Mouse (Mus musculus): ENCODE results near the gene Dctn1. TPM values are rescaled to one million over a fixed set of nuclear protein-coding genes. Genes with fewer than 3 reads are reported as not detected.

Dctn1 gene
- polyA plus RNA-seq, 1 experiment from 2014 or later = 78.1 TPM

GRCm38 (mm10) chr6:83197345-83198004 lies 31.8 kb downstream of the Dctn1 start:
- H3K4me3 ChIP-seq (ENCODE audit: low read length) = no peak overlapping the region
- ATAC-seq (replicated peaks; ENCODE audit: extremely low read depth, insufficient read depth, low FRiP score) = peak; percentile 49
- H3K9me3 ChIP-seq (replicated peaks; ENCODE audit: control insufficient read depth, low read length) = no peaks in the 10 kb centered on the region
- no peak overlapping the region for H3K9ac ChIP-seq (ENCODE audit: low read length)
- H3K27ac ChIP-seq (ENCODE audit: low read length) = peak overlapping the region; percentile 29; the same call in 1 of the 2 replicates
- H3K27me3 ChIP-seq (ENCODE audit: control insufficient read depth, insufficient read depth, low read length) = no peaks in the 10 kb centered on the region
- WGBS = 44% methylated on average over 15 of the region's 15 CpGs
- peaks cover 10% of the 10 kb centered on the region for H3K4me1 ChIP-seq (ENCODE audit: control insufficient read depth, insufficient read depth, low read length)
- H3K4me2 ChIP-seq (ENCODE audit: low read depth, low read length) = no peak overlapping the region
- peaks cover 67% of the 10 kb centered on the region for H3K36me3 ChIP-seq (ENCODE audit: control insufficient read depth, insufficient read depth)

GRCm38 (mm10) chr6:83203320-83203719 lies 37.6 kb downstream of the Dctn1 start:
- H3K4me3 ChIP-seq (ENCODE audit: low read length) = no peak overlapping the region
- no peak for ATAC-seq (replicated peaks; ENCODE audit: extremely low read depth, insufficient read depth, low FRiP score)
- H3K4me1 ChIP-seq (ENCODE audit: control insufficient read depth, insufficient read depth, low read length) = peaks cover 2% of the 10 kb centered on the region; the same call in 1 of the 2 replicates
- 76% methylated on average over 4 of the region's 4 CpGs for WGBS
- no peaks in the 10 kb centered on the region for H3K9me3 ChIP-seq (replicated peaks; ENCODE audit: control insufficient read depth, low read length)
- H3K27ac ChIP-seq (ENCODE audit: low read length) = no peak overlapping the region
- H3K36me3 ChIP-seq (ENCODE audit: control insufficient read depth, insufficient read depth) = peaks cover 21% of the 10 kb centered on the region
- H3K27me3 ChIP-seq (ENCODE audit: control insufficient read depth, insufficient read depth, low read length) = no peaks in the 10 kb centered on the region
- no peak overlapping the region for H3K9ac ChIP-seq (ENCODE audit: low read length)
- H3K4me2 ChIP-seq (ENCODE audit: low read depth, low read length) = no peak overlapping the region

DNA sequence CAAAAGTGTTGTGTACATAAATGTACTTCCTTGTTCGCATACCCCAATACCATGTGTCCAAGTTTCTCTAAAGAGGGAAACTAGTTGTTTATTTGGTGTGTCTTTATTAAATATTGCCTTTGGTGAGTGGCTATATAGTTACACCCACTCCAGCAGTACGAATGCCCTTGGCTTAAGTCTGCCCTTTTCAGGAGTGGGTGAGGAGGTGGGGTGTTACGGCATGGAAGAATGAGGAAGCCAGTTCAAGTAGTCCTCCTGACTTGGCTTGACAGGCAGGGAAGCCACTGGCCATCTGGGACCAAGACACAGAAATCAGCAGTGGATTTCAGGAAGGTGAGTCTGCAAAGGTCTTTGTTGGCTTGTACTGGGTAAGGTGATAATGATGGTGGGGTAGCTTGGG lies 40.1 kb downstream of the Dctn1 start:
- H3K27ac ChIP-seq (ENCODE audit: low read length) = no peak overlapping the region
- H3K4me2 ChIP-seq (ENCODE audit: low read depth, low read length) = no peak overlapping the region
- 88% methylated on average over 3 of the region's 3 CpGs for WGBS
- H3K9ac ChIP-seq (ENCODE audit: low read length) = no peak overlapping the region
- H3K4me1 ChIP-seq (ENCODE audit: control insufficient read depth, insufficient read depth, low read length) = peaks cover 6% of the 10 kb centered on the region; the same call in 1 of the 2 replicates
- no peak overlapping the region for H3K4me3 ChIP-seq (ENCODE audit: low read length)
- ATAC-seq (replicated peaks; ENCODE audit: extremely low read depth, insufficient read depth, low FRiP score) = no peak
- H3K9me3 ChIP-seq (replicated peaks; ENCODE audit: control insufficient read depth, low read length) = no peaks in the 10 kb centered on the region
- H3K36me3 ChIP-seq (ENCODE audit: control insufficient read depth, insufficient read depth) = 0 out of 2 replicates have a peak, but pooled peaks cover 3% of the 10 kb centered on the region
- H3K27me3 ChIP-seq (ENCODE audit: control insufficient read depth, insufficient read depth, low read length) = no peaks in the 10 kb centered on the region

- Histone ChIP-seq H3K36me3 (ENCODE audit: control insufficient read depth, insufficient read depth) (no peaks in the 10 kb centered on the region), H3K4me1 (ENCODE audit: control insufficient read depth, insufficient read depth, low read length) (peaks cover 6% of the 10 kb centered on the region; the same call in 1 of the 2 replicates), H3K9ac (ENCODE audit: low read length) (no peak overlapping the region), H3K4me3 (ENCODE audit: low read length) (no peak overlapping the region), H3K27me3 (ENCODE audit: control insufficient read depth, insufficient read depth, low read length) (no peaks in the 10 kb centered on the region), H3K4me2 (ENCODE audit: low read depth, low read length) (no peak overlapping the region), H3K9me3 (replicated peaks; ENCODE audit: control insufficient read depth, low read length) (no peaks in the 10 kb centered on the region), H3K27ac (ENCODE audit: low read length) (no peak overlapping the region)
- no peak for ATAC-seq (replicated peaks; ENCODE audit: extremely low read depth, insufficient read depth, low FRiP score)
- 63% methylated on average over 11 of the region's 11 CpGs for WGBS
Observed at GRCm38 (mm10) chr6:83206321-83206720, 40.6 kb downstream of the Dctn1 start.

GRCm38 (mm10) chr6:83207361-83208049 lies 41.8 kb downstream of the Dctn1 start:
- no peaks in the 10 kb centered on the region for H3K9me3 ChIP-seq (replicated peaks; ENCODE audit: control insufficient read depth, low read length)
- peaks cover 6% of the 10 kb centered on the region; the same call in 1 of the 2 replicates for H3K4me1 ChIP-seq (ENCODE audit: control insufficient read depth, insufficient read depth, low read length)
- WGBS = 57% methylated on average over 9 of the region's 9 CpGs

DNA sequence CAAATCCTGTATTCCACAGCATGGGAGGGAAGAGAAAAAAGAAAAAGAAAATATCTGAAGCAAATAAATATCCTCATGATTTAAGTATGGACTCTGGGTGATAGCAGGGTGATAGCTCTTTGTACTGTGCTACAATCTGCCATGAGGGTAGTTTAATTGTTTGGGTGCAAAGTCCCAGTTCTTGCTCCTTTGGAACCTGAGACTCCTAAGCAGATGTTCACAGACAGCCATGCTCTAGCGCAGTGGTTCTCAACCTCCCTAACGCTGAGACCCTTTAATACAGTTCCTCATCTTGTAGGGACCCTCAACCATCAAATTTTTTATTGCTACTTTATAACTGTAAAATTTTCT lies 42.3 kb downstream of the Dctn1 start:
- Histone ChIP-seq H3K9me3 (replicated peaks; ENCODE audit: control insufficient read depth, low read length) (no peaks in the 10 kb centered on the region), H3K27me3 (ENCODE audit: control insufficient read depth, insufficient read depth, low read length) (no peaks in the 10 kb centered on the region), H3K4me2 (ENCODE audit: low read depth, low read length) (no peak overlapping the region), H3K36me3 (ENCODE audit: control insufficient read depth, insufficient read depth) (no peaks in the 10 kb centered on the region), H3K9ac (ENCODE audit: low read length) (no peak overlapping the region), H3K4me1 (ENCODE audit: control insufficient read depth, insufficient read depth, low read length) (peaks cover 6% of the 10 kb centered on the region; the same call in 1 of the 2 replicates), H3K27ac (ENCODE audit: low read length) (no peak overlapping the region), H3K4me3 (ENCODE audit: low read length) (no peak overlapping the region)
- 88% methylated on average over 2 of the region's 2 CpGs for WGBS
- no peak for ATAC-seq (replicated peaks; ENCODE audit: extremely low read depth, insufficient read depth, low FRiP score)

More at GRCm38 (mm10) chr6:83207361-83208049, 41.8 kb downstream of the Dctn1 start:
- H3K9ac ChIP-seq (ENCODE audit: low read length) = no peak overlapping the region
- ATAC-seq (replicated peaks; ENCODE audit: extremely low read depth, insufficient read depth, low FRiP score) = no peak
- no peak overlapping the region for H3K4me2 ChIP-seq (ENCODE audit: low read depth, low read length)
- no peak overlapping the region for H3K4me3 ChIP-seq (ENCODE audit: low read length)
- no peaks in the 10 kb centered on the region for H3K36me3 ChIP-seq (ENCODE audit: control insufficient read depth, insufficient read depth)
- H3K27me3 ChIP-seq (ENCODE audit: control insufficient read depth, insufficient read depth, low read length) = no peaks in the 10 kb centered on the region
- no peak overlapping the region for H3K27ac ChIP-seq (ENCODE audit: low read length)

DNA sequence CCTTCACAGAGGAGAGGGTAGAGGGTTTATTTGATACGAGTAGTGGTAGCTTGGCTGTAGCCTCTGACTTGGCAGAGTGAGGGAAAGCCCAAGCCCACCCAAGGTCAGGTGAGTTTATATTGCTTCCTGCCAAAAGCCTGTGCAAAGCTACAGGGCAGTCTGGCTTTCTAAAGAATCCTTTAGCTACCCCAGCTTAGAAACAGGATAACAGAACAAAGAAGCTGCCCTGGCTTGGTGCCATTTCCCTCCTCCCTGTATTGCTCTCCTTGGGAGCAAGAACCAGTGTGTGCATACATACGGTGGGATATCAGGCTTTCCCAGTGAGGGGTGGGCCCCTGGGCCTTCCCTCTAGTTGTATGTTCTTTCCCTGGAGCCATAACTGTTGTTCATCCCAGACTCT lies 44.8 kb downstream of the Dctn1 start:
- Histone ChIP-seq H3K27me3 (ENCODE audit: control insufficient read depth, insufficient read depth, low read length) (no peaks in the 10 kb centered on the region), H3K27ac (ENCODE audit: low read length) (no peak overlapping the region), H3K9me3 (replicated peaks; ENCODE audit: control insufficient read depth, low read length) (no peaks in the 10 kb centered on the region), H3K4me3 (ENCODE audit: low read length) (no peak overlapping the region), H3K9ac (ENCODE audit: low read length) (no peak overlapping the region), H3K4me1 (ENCODE audit: control insufficient read depth, insufficient read depth, low read length) (peaks cover 8% of the 10 kb centered on the region), H3K36me3 (ENCODE audit: control insufficient read depth, insufficient read depth) (no peaks in the 10 kb centered on the region), H3K4me2 (ENCODE audit: low read depth, low read length) (no peak overlapping the region)
- 29% methylated on average over 2 of the region's 2 CpGs for WGBS
- no peak for ATAC-seq (replicated peaks; ENCODE audit: extremely low read depth, insufficient read depth, low FRiP score)

DNA sequence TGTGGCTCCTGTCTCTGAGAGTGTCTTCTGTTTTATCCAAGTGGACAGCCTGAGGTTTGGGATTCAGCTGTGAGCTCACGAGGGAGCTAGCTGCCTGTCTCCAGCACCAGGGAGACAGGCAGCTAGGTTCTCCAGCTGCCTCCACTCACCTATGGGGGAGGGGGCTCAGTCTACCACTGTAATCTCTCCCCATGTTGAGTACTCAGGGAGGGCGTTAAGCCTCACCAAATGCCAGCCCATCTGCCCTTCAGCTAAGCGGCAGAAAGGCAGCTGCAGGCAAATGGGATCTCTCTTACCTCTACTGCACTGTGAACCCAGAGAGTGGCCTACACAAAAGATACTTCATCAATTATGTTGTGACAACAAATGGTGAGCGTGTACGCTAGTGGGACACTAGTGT lies 45.8 kb downstream of the Dctn1 start:
- peaks cover 8% of the 10 kb centered on the region for H3K4me1 ChIP-seq (ENCODE audit: control insufficient read depth, insufficient read depth, low read length)

GRCm38 (mm10) chr6:83215002-83215666 lies 49.4 kb downstream of the Dctn1 start:
- no peaks in the 10 kb centered on the region for H3K27me3 ChIP-seq (ENCODE audit: control insufficient read depth, insufficient read depth, low read length)
- no peak; the same call in 1 of the 2 replicates for ATAC-seq (replicated peaks; ENCODE audit: extremely low read depth, insufficient read depth, low FRiP score)
- H3K4me3 ChIP-seq (ENCODE audit: low read length) = no peak overlapping the region
- H3K9ac ChIP-seq (ENCODE audit: low read length) = peak overlapping the region; percentile 34; the same call in 1 of the 2 replicates
- WGBS = 9% methylated on average over 7 of the region's 7 CpGs
- no peak overlapping the region for H3K4me2 ChIP-seq (ENCODE audit: low read depth, low read length)
- peaks cover 6% of the 10 kb centered on the region for H3K4me1 ChIP-seq (ENCODE audit: control insufficient read depth, insufficient read depth, low read length)
- no peaks in the 10 kb centered on the region for H3K9me3 ChIP-seq (replicated peaks; ENCODE audit: control insufficient read depth, low read length)
- H3K27ac ChIP-seq (ENCODE audit: low read length) = no peak overlapping the region
- no peaks in the 10 kb centered on the region for H3K36me3 ChIP-seq (ENCODE audit: control insufficient read depth, insufficient read depth)

More for the DNA sequence above, 45.8 kb downstream of the Dctn1 start:
- no peak overlapping the region for H3K4me2 ChIP-seq (ENCODE audit: low read depth, low read length)
- no peaks in the 10 kb centered on the region for H3K27me3 ChIP-seq (ENCODE audit: control insufficient read depth, insufficient read depth, low read length)
- no peak for ATAC-seq (replicated peaks; ENCODE audit: extremely low read depth, insufficient read depth, low FRiP score)
- WGBS = 21% methylated on average over 5 of the region's 5 CpGs
- no peaks in the 10 kb centered on the region for H3K36me3 ChIP-seq (ENCODE audit: control insufficient read depth, insufficient read depth)
- no peak overlapping the region for H3K27ac ChIP-seq (ENCODE audit: low read length)
- no peak overlapping the region for H3K4me3 ChIP-seq (ENCODE audit: low read length)
- H3K9ac ChIP-seq (ENCODE audit: low read length) = no peak overlapping the region
- no peaks in the 10 kb centered on the region for H3K9me3 ChIP-seq (replicated peaks; ENCODE audit: control insufficient read depth, low read length)
